Mouse (Mus musculus): ENCODE measurements at regions not wholly inside any gene's neighbourhood (a gene's known extent, or its start where the extent isn't known, plus 50 kb on each side); places are given as distances from the start of the nearest gene placed in this dataset.

DNA sequence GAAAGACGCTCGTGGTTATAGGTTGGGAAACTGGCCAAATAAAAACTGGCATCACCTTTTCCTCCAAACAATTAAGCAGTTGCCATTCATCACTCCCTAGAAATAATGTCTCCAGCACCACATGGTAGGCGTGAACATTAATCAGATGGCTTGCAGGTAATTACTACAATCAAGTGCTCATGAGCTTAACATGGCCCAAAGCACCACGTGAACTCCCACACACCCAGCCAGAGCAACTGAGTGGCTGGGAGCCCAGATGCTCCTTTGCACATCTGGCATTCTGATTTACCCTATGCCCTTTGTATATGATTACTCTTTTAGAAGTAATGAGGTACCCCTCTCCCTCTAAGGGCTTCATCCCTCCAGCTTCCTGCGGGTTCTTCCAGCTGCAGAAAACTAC is 724.9 kb downstream of the Ets1 start:
- WGBS: 90% methylated on average over 5 of the region's 5 CpGs

GRCm38 (mm10) chr9:33389170-33389569 is 753.1 kb downstream of the Ets1 start:
- Histone ChIP-seq H3K4me3 (ENCODE audit: low read depth, low read length) (no peak overlapping the region), H3K27me3 (ENCODE audit: insufficient read depth, low read length) (no peaks in the 10 kb centered on the region), H3K9ac (replicated peaks; ENCODE audit: low read length, poor library complexity, severe bottlenecking) (no peak overlapping the region), H3K27ac (ENCODE audit: low read depth, low read length) (no peak overlapping the region), H3K4me1 (ENCODE audit: insufficient read depth, low read length) (no peaks in the 10 kb centered on the region), H3K9me3 (ENCODE audit: low read length) (no peaks in the 10 kb centered on the region), H3K4me2 (ENCODE audit: low read depth, low read length, poor library complexity, severe bottlenecking) (no peak overlapping the region), H3K36me3 (ENCODE audit: insufficient read depth, low read length) (no peaks in the 10 kb centered on the region)
- TF ChIP-seq CTCF (IDR thresholded peaks at IDR 0.05): no peak
- ATAC-seq (ENCODE audit: low FRiP score) (no peak), DNase-seq (ENCODE audit: low spot score) (no peak)

More for the DNA sequence above, 724.9 kb downstream of the Ets1 start:
- no peak overlapping the region for H3K4me3 ChIP-seq (ENCODE audit: low read depth, low read length)
- no peak for DNase-seq (ENCODE audit: low spot score)
- H3K4me2 ChIP-seq (ENCODE audit: low read depth, low read length, poor library complexity, severe bottlenecking): no peak overlapping the region
- no peak for ATAC-seq (ENCODE audit: low FRiP score)
- no peaks in the 10 kb centered on the region for H3K9me3 ChIP-seq (ENCODE audit: low read length)
- H3K27ac ChIP-seq (ENCODE audit: low read depth, low read length): no peak overlapping the region
- no peaks in the 10 kb centered on the region for H3K4me1 ChIP-seq (ENCODE audit: insufficient read depth, low read length)
- no peak overlapping the region for H3K9ac ChIP-seq (replicated peaks; ENCODE audit: low read length, poor library complexity, severe bottlenecking)
- TF ChIP-seq CTCF (IDR thresholded peaks at IDR 0.05): no peak
- no peaks in the 10 kb centered on the region for H3K27me3 ChIP-seq (ENCODE audit: insufficient read depth, low read length)
- H3K36me3 ChIP-seq (ENCODE audit: insufficient read depth, low read length): no peaks in the 10 kb centered on the region

- DNase-seq (ENCODE audit: low spot score) (no peak), ATAC-seq (ENCODE audit: low FRiP score) (no peak)
- Histone ChIP-seq H3K36me3 (ENCODE audit: insufficient read depth, low read length) (no peaks in the 10 kb centered on the region), H3K9ac (replicated peaks; ENCODE audit: low read length, poor library complexity, severe bottlenecking) (no peak overlapping the region), H3K4me1 (ENCODE audit: insufficient read depth, low read length) (no peaks in the 10 kb centered on the region), H3K4me2 (ENCODE audit: low read depth, low read length, poor library complexity, severe bottlenecking) (no peak overlapping the region), H3K9me3 (ENCODE audit: low read length) (no peaks in the 10 kb centered on the region), H3K27me3 (ENCODE audit: insufficient read depth, low read length) (no peaks in the 10 kb centered on the region), H3K27ac (ENCODE audit: low read depth, low read length) (no peak overlapping the region), H3K4me3 (ENCODE audit: low read depth, low read length) (no peak overlapping the region)
- 90% methylated on average over 4 of the region's 4 CpGs for WGBS
- TF ChIP-seq CTCF (IDR thresholded peaks at IDR 0.05): no peak
These were observed 768.7 kb downstream of the Ets1 start for GRCm38 (mm10) chr9:33404691-33405090.

- H3K4me2 ChIP-seq (ENCODE audit: low read depth, low read length, poor library complexity, severe bottlenecking): no peak overlapping the region
- no peak overlapping the region for H3K9ac ChIP-seq (replicated peaks; ENCODE audit: low read length, poor library complexity, severe bottlenecking)
- no peaks in the 10 kb centered on the region for H3K27me3 ChIP-seq (ENCODE audit: insufficient read depth, low read length)
- ATAC-seq (ENCODE audit: low FRiP score): no peak
- H3K27ac ChIP-seq (ENCODE audit: low read depth, low read length): no peak overlapping the region
- no peaks in the 10 kb centered on the region for H3K36me3 ChIP-seq (ENCODE audit: insufficient read depth, low read length)
- WGBS: 87% methylated on average over 2 of the region's 2 CpGs
- no peaks in the 10 kb centered on the region for H3K4me1 ChIP-seq (ENCODE audit: insufficient read depth, low read length)
- H3K9me3 ChIP-seq (ENCODE audit: low read length): no peaks in the 10 kb centered on the region
- DNase-seq (ENCODE audit: low spot score): no peak
- no peak overlapping the region for H3K4me3 ChIP-seq (ENCODE audit: low read depth, low read length)
- no peak for TF ChIP-seq CTCF (IDR thresholded peaks at IDR 0.05)
These were observed 771.5 kb downstream of the Ets1 start for GRCm38 (mm10) chr9:33407517-33407916.

DNA sequence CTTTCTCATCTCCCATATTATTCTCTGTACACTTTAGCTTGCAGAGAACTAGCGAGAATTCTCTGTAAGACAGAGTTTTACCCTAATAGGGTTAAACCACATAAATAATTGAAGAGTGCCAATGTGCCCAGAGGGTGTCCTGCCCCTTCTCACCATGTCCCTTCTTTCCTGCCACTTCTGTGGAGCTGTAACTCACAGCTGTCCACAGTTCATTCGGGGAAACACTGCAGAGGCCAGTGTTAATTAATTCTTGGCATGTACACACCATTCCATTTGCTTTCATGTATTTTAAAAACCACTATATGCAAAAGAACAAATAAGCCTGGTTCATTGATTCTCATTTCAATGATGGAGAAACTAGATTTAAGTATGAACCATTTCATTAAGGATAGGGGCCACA is 787.8 kb downstream of the Ets1 start:
- no peak overlapping the region for H3K4me3 ChIP-seq (ENCODE audit: low read depth, low read length)
- no peak overlapping the region for H3K4me2 ChIP-seq (ENCODE audit: low read depth, low read length, poor library complexity, severe bottlenecking)
- no peaks in the 10 kb centered on the region for H3K9me3 ChIP-seq (ENCODE audit: low read length)
- H3K4me1 ChIP-seq (ENCODE audit: insufficient read depth, low read length): no peaks in the 10 kb centered on the region
- ATAC-seq (ENCODE audit: low FRiP score): no peak
- H3K36me3 ChIP-seq (ENCODE audit: insufficient read depth, low read length): no peaks in the 10 kb centered on the region
- DNase-seq (ENCODE audit: low spot score): no peak
- H3K27ac ChIP-seq (ENCODE audit: low read depth, low read length): no peak overlapping the region
- H3K9ac ChIP-seq (replicated peaks; ENCODE audit: low read length, poor library complexity, severe bottlenecking): no peak overlapping the region
- WGBS: 25% methylated on average over 2 of the region's 2 CpGs
- no peak for TF ChIP-seq CTCF (IDR thresholded peaks at IDR 0.05)
- H3K27me3 ChIP-seq (ENCODE audit: insufficient read depth, low read length): no peaks in the 10 kb centered on the region

GRCm38 (mm10) chr9:33436459-33436858 is 800.4 kb downstream of the Ets1 start:
- Histone ChIP-seq H3K4me1 (ENCODE audit: insufficient read depth, low read length) (no peaks in the 10 kb centered on the region; the same call in 1 of the 2 replicates), H3K36me3 (ENCODE audit: insufficient read depth, low read length) (no peaks in the 10 kb centered on the region), H3K4me2 (ENCODE audit: low read depth, low read length, poor library complexity, severe bottlenecking) (no peak overlapping the region), H3K4me3 (ENCODE audit: low read depth, low read length) (no peak overlapping the region), H3K9ac (replicated peaks; ENCODE audit: low read length, poor library complexity, severe bottlenecking) (no peak overlapping the region), H3K27ac (ENCODE audit: low read depth, low read length) (no peak overlapping the region), H3K9me3 (ENCODE audit: low read length) (no peaks in the 10 kb centered on the region), H3K27me3 (ENCODE audit: insufficient read depth, low read length) (no peaks in the 10 kb centered on the region)
- no peak for TF ChIP-seq CTCF (IDR thresholded peaks at IDR 0.05)
- ATAC-seq (ENCODE audit: low FRiP score) (no peak), DNase-seq (ENCODE audit: low spot score) (no peak)
- 72% methylated on average over 4 of the region's 4 CpGs for WGBS
